Mouse (Mus musculus) left cerebral cortex, adult 8-10 months (tissue): ENCODE data around the gene Coasy. TPM values are rescaled to one million over a fixed set of nuclear protein-coding genes. Genes with fewer than 3 reads are reported as not detected.
"Not testable (repeated sequence)": the region's sequence is repeated elsewhere in the genome, so short reads cannot be mapped to it uniquely, and the experiment has no call there.

ENCODE experiments used
- DNase-seq, 2 experiments: peaks; one replicate each; pipeline ENCODE4 v3.0.0; 2022; ENCODE audit warnings: low spot score in 2 of 2
- total RNA-seq, 4 experiments: library from RNA; stranded (reverse); gene quantifications; 2 replicates each; pipeline ENCODE4 v1.2.4; 2022

Gene Coasy
- total RNA-seq, 4 experiments from 2014 or later: 20.7 to 26.2 (median 23.7) TPM

- DNase-seq: peak; percentile 89 to 92
These were observed 4.7 kb downstream of the Coasy start, which contains the start of gene Mlx for GRCm38 (mm10) chr11:101086756-101087681. Gene Mlx, plus strand, starts transcription at chr11:101087277.

GRCm38 (mm10) chr11:101087682-101088055 is 5.3 kb downstream of the Coasy start:
- DNase-seq: no peak

GRCm38 (mm10) chr11:101089931-101090330 is 7.6 kb downstream of the Coasy start:
- DNase-seq: no peak

- peak in 1 of 2 experiments; percentile 36 for DNase-seq
These were observed 12.6 kb downstream of the Coasy start for GRCm38 (mm10) chr11:101094930-101095313.

DNA sequence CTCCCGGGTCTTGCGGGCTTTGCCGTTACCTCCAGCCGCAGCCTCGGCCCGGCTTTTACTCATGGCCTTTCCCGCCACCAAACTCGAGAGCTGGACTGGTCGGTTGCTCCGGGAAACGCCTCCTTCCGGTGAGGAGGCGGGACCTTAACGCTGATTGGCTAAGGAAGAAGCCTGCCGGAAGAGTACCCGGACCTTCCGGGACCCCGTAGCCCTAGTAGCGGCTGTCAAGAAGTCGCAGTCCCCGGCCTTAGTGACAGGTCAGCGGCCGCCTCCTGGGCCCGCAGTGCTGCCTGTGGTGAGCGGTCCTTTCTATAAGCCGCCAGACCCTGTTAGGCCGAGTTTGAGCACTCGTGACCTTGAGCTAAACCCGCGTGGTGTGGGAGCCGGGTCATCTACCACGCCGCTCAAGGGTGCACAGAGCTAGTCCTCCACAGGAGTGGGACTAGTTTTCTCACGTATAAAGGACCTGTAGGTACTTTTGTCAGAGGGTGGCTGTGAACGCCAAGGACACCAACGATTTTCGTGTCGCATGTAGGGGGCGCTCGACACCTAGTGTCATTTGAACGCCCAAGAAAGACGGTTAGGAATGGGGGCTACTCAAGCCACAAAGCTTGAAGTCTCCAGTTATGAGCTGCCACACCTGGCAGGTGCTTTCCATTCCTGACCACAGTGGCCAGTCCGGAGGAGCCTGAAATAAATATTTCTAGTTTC is 13.1 kb downstream of the Coasy start, which contains the start of gene Psmc3ip:
TSS of gene Psmc3ip (minus strand) at position 123 of the 711 bp plus-strand sequence.
- DNase-seq: peak; percentile 87 to 95

DNA sequence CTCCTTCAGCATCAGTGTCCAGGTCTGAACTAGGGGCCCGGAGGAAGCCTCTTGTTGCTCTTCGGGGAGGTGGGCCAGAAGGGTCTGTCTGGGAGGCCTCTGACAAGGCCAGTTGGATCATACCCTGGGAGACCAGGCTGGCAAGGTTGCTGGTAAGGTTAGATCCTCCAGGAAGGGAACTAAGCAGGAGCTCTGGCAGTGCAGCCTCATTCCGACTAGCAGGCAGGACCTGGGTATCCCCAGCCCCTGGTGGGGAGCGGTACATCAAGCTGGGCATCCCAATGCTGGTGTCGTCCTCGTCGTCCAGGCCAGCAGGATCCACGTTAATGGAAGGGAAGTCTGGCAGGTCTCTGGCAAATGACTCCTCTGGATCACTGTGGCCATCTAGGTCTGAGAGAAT is 15.9 kb downstream of the Coasy start:
- DNase-seq: no peak

GRCm38 (mm10) chr11:101103011-101103410 is 20.6 kb downstream of the Coasy start:
- DNase-seq: no peak

GRCm38 (mm10) chr11:101109351-101109750 is 27.0 kb downstream of the Coasy start:
- DNase-seq: no peak

GRCm38 (mm10) chr11:101110708-101111107 is 28.3 kb downstream of the Coasy start:
- no peak for DNase-seq

GRCm38 (mm10) chr11:101111178-101111577 is 28.8 kb downstream of the Coasy start:
- no peak for DNase-seq

DNA sequence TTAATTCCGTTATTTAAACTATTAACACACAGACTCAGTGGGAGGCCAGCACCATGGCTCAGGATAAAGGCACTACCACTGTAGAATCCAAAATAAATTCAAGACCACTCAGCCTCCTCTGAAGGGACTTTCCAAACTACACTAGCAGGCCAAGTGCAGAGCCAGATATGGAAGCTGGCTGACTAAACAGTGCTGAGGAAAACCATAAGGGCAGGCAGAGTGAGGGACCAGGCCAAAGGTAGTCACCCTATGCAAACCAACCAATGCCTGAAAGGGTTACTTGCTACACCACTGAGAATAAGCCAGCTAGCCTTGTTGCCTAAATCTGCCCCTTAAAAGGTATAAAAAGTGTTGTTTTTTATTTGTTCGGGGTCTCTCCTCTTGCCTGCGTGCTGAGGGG is 29.8 kb downstream of the Coasy start:
- no peak for DNase-seq

- no peak for DNase-seq
These were observed 33.2 kb downstream of the Coasy start for GRCm38 (mm10) chr11:101115564-101115963.

DNA sequence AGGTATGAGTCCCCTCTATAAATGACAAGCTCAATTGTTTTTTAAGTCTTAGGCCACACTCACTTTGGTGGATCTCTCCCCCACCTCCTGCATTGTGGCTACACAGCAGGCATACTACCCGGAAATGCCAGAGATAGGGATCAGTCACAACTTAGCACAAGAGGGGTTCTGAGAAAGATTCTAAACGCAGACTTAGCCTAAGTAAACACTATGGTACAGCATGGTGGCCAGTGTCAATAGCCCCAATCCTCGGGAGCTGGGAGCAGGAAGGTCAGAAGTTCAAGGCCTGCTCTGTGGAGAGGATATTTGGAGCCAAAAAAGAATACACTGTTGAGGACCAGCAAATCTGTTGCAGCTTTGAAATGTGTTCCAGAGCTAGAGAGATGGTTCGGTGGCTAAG is 35.7 kb downstream of the Coasy start:
- DNase-seq: no peak

DNA sequence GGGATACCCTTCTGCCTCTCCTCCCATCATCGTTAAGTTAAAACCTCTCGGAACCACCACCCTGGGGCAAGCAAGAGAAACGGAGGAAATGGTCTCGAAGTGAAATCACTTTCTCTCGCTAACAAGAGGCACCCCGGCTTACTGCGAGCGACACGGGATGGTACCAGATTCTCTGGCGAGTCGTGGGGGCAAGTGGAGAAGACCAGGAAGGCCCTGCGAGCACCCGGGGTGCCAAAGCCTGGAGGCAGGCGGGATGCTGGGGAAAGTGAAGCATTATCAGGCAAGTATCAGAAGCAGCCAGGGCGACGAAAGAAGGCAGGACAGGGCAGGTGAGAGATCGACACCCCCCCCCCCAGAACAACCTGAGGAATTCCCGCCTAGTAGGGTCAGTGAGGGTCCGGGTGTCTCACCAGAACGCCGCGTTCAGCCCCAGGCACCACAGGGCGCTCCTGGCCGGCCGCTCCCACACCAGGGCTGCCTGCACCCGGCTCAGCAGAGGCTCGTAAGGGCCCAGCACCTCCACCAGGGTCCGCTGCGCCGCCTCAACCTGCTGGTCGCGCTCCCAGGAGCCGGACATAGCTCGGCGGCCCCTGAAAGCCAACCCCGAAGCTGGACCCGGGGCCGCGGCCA is 36.9 kb downstream of the Coasy start:
- DNase-seq: no peak

DNA sequence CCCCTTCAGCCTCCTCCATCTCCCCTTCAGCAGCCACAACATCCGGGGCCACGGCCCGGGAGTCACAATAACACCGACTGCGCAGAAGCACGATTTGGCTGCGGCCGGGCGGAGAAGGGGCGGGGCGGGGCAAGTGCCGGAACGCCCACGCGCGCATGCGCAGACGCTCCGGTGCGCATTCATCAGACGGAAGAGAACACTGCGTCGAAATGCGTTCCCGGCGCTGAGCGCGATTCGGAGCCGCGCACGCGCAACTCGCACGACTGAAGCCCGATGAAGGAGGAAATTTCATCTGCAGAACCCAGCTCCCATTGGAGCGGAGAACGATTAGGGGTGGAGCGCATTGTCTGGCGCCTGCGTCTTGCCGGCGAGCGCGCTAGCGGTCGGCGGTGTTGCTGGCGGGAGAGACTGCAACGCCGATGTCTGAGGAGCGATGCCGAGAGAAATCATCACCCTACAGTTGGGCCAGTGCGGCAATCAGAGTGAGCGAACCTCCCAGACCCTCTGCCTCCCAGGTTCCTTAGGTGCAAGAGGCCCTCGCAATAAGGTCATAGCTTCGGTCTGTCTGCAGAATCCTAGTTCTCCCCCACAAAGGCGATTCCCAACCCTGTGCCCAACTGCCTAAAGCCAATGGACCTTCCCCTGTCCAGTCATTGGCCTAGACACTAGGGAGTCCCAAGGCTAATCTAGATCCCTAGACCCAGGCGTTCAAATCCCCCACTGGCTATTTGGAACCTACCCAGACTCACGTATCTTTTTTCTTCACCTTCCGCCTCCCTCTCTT is 37.6 kb downstream of the Coasy start, which contains the start of the genes Retreg3 and Tubg1:
TSS of gene Retreg3 (minus strand) at position 133 of the 784 bp plus-strand sequence.
TSS of gene Tubg1 (plus strand) at position 178 of the 784 bp plus-strand sequence.
- peak; percentile 99 for DNase-seq

GRCm38 (mm10) chr11:101120545-101121188 is 38.3 kb downstream of the Coasy start:
- no peak for DNase-seq

DNA sequence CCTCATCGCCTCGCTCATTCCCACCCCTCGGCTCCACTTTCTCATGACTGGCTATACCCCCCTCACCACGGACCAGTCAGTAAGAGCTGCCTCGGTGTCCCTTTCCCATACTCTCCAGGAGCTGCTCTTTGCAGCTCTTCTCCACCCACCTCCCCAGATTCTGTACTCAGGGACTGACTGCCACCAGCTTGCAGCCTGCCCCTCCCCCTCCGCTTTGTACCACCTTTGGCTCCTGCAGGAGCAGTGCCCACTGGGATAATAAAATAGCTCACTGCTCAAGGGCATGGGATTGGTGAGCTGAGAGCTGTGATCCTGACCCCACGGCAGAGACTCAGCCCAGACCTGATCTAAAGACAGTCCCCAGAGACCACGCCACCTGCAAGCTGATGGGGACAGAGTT is 42.1 kb downstream of the Coasy start:
- DNase-seq: not testable (repeated sequence)

DNA sequence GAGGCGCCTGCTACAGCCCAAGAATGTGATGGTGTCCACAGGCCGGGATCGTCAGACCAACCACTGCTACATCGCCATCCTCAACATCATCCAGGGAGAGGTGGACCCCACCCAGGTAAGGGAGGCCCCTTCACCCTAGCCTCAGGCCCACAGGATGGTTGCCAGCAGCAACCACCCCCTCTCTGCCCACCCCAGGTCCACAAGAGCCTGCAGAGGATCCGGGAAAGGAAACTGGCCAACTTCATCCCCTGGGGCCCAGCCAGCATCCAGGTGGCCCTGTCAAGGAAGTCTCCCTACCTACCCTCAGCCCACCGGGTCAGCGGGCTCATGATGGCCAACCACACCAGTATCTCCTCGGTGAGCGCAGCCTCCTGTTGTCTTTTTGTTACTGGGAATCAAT is 42.6 kb downstream of the Coasy start:
- not testable (repeated sequence) for DNase-seq

- no peak for DNase-seq
These were observed 44.7 kb downstream of the Coasy start for GRCm38 (mm10) chr11:101127075-101127474.

DNA sequence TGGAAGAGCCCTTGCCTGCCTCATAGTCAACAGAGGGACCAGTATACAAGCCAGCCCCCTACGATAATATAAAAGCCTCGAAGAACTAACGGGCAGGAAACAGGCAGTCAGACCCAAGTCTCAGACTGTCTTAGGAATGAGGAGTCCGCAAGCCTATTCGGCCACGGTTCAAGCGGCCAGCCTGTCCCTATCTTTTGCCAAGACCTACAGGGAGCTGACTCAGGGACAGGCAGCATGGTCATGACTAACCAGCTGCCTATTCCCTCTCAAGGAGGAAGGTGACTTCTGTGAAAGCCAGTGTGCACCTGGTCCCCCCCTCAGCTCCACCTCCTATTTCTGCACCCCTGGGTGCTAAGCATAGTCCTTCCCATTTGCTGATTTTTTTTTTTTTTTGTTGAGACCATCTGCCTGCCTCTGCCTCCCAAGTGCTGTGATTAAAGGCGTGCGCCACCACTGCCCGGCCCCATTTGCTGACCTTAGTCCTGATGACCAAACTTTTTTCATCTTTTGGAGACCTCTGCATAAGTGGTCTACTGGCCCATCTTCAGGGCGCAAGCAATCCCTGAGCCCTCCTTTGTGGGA is 46.7 kb downstream of the Coasy start:
- DNase-seq: no peak
